Mouse (Mus musculus) heart, adult 18-20 months (tissue): Measurements from ENCODE around the gene Zbp1. TPM values are rescaled to one million over a fixed set of nuclear protein-coding genes. Genes with fewer than 3 reads are reported as not detected.

ENCODE experiments used
- DNase-seq, 2 experiments: peaks; one replicate each; pipeline ENCODE4 v3.0.0; 2021 to 2022; ENCODE audit warnings: mixed read lengths in 1 of 2
- total RNA-seq, 2 experiments: library from RNA; stranded (reverse); gene quantifications; 2 replicates each; pipeline ENCODE4 v1.2.3; 2021

Zbp1 gene
- total RNA-seq, 2 experiments from 2014 or later = 0.90 to 1.3 TPM

- peak in 1 of 2 experiments; percentile 58 for DNase-seq
These were observed 40.8 kb downstream of the Zbp1 start for GRCm38 (mm10) chr2:173177951-173178350.

- no peak for DNase-seq
These were observed 41.2 kb downstream of the Zbp1 start for GRCm38 (mm10) chr2:173177481-173177880.

- DNase-seq = no peak
These were observed 43.0 kb downstream of the Zbp1 start for GRCm38 (mm10) chr2:173175703-173176102.

GRCm38 (mm10) chr2:173174569-173174968 is 44.2 kb downstream of the Zbp1 start:
- DNase-seq = no peak

- DNase-seq = peak; percentile 59 to 71
These were observed 44.9 kb downstream of the Zbp1 start for GRCm38 (mm10) chr2:173173521-173174511.

GRCm38 (mm10) chr2:173173008-173173407 is 45.7 kb downstream of the Zbp1 start:
- DNase-seq = no peak

GRCm38 (mm10) chr2:173172386-173172785 is 46.3 kb downstream of the Zbp1 start:
- no peak for DNase-seq

- DNase-seq = no peak
These were observed 46.8 kb downstream of the Zbp1 start for GRCm38 (mm10) chr2:173171956-173172355.

- no peak for DNase-seq
These were observed 47.3 kb downstream of the Zbp1 start for GRCm38 (mm10) chr2:173171470-173171869.

- no peak for DNase-seq
These were observed 48.0 kb downstream of the Zbp1 start for GRCm38 (mm10) chr2:173170715-173171114.

- DNase-seq = no peak
These were observed 48.6 kb downstream of the Zbp1 start for GRCm38 (mm10) chr2:173170081-173170480.

- DNase-seq = peak; percentile 46 to 76
These were observed 50.3 kb downstream of the Zbp1 start for GRCm38 (mm10) chr2:173168411-173168851.

GRCm38 (mm10) chr2:173165357-173165756 is 53.4 kb downstream of the Zbp1 start:
- DNase-seq = no peak

GRCm38 (mm10) chr2:173164946-173165345 is 53.8 kb downstream of the Zbp1 start:
- DNase-seq = no peak

- DNase-seq = peak in 1 of 2 experiments; percentile 67
These were observed 54.4 kb downstream of the Zbp1 start for GRCm38 (mm10) chr2:173164358-173164757.

- no peak for DNase-seq
These were observed 55.3 kb downstream of the Zbp1 start for GRCm38 (mm10) chr2:173163380-173163779.

- peak; percentile 58 to 79 for DNase-seq
These were observed 59.1 kb downstream of the Zbp1 start for GRCm38 (mm10) chr2:173159354-173160311.

GRCm38 (mm10) chr2:173158390-173159055 is 60.2 kb downstream of the Zbp1 start:
- DNase-seq = no peak

GRCm38 (mm10) chr2:173157871-173158270 is 60.9 kb downstream of the Zbp1 start:
- no peak for DNase-seq

- no peak for DNase-seq
These were observed 61.3 kb downstream of the Zbp1 start for GRCm38 (mm10) chr2:173157376-173157775.

- no peak for DNase-seq
These were observed 61.8 kb downstream of the Zbp1 start for GRCm38 (mm10) chr2:173156923-173157322.
